Mouse (Mus musculus): ENCODE measurements around the gene Rps25.
"Not testable (repeated sequence)": the region's sequence is repeated elsewhere in the genome, so short reads cannot be mapped to it uniquely, and the experiment has no call there.

Rps25 gene

GRCm38 (mm10) chr9:44405011-44405410 is 1.9 kb upstream of the Rps25 start:
- no peak for DNase-seq

- no peak for DNase-seq
These were observed 786 bp downstream of the Rps25 start for GRCm38 (mm10) chr9:44407752-44408097.

- not testable (repeated sequence) for DNase-seq
These were observed 1.8 kb downstream of the Rps25 start for GRCm38 (mm10) chr9:44408693-44409092.

GRCm38 (mm10) chr9:44410647-44411336 is 3.9 kb downstream of the Rps25 start:
- no peak for DNase-seq

- DNase-seq = no peak
These were observed 4.7 kb downstream of the Rps25 start for GRCm38 (mm10) chr9:44411601-44412130.

- no peak for DNase-seq
These were observed 5.4 kb downstream of the Rps25 start for GRCm38 (mm10) chr9:44412306-44412705.

GRCm38 (mm10) chr9:44412781-44413180 is 5.8 kb downstream of the Rps25 start:
- no peak for DNase-seq

- no peak for DNase-seq
These were observed 10.4 kb downstream of the Rps25 start for GRCm38 (mm10) chr9:44417156-44417891.

- DNase-seq = peak; percentile 95
These were observed 11.0 kb downstream of the Rps25 start for GRCm38 (mm10) chr9:44417892-44418363.

- DNase-seq = no peak
These were observed 11.8 kb downstream of the Rps25 start, which contains the start of gene Ccdc84 for GRCm38 (mm10) chr9:44418519-44419385. Gene Ccdc84 (minus strand): TSS chr9:44418569.

- not testable (repeated sequence) for DNase-seq
These were observed 12.8 kb downstream of the Rps25 start for GRCm38 (mm10) chr9:44419730-44420129.

- DNase-seq = no peak
These were observed 13.4 kb downstream of the Rps25 start for GRCm38 (mm10) chr9:44420280-44420898.

GRCm38 (mm10) chr9:44423576-44423975 is 16.6 kb downstream of the Rps25 start:
- DNase-seq = no peak

- no peak for DNase-seq
These were observed 25.7 kb downstream of the Rps25 start for GRCm38 (mm10) chr9:44432577-44433185.

GRCm38 (mm10) chr9:44435747-44436146 is 28.8 kb downstream of the Rps25 start:
- no peak for DNase-seq

- no peak for DNase-seq
These were observed 34.0 kb downstream of the Rps25 start, which contains the start of gene Foxr1 for GRCm38 (mm10) chr9:44440961-44441360. Gene Foxr1 (minus strand): TSS chr9:44441136.

GRCm38 (mm10) chr9:44444402-44445025 is 37.6 kb downstream of the Rps25 start:
- not testable (repeated sequence) for DNase-seq

- DNase-seq = peak; percentile 29
These were observed 43.4 kb downstream of the Rps25 start for GRCm38 (mm10) chr9:44450387-44450786.

GRCm38 (mm10) chr9:44454132-44454890 is 47.4 kb downstream of the Rps25 start:
- peak; percentile 74 for DNase-seq

GRCm38 (mm10) chr9:44454891-44455220 is 47.9 kb downstream of the Rps25 start, which contains the start of gene Upk2:
Gene Upk2 (minus strand): TSS chr9:44454976.
- no peak for DNase-seq
